Mouse (Mus musculus) liver, embryonic 14.5 days (tissue): ENCODE data around the gene Bbs1. TPM values are rescaled to one million over a fixed set of nuclear protein-coding genes. Genes with fewer than 3 reads are reported as not detected.

Experiments
- ATAC-seq: fragments of 200-750 bp; cut with Nextera tagmentation; 2 replicates; pipeline ENCODE4 v1.8.0; 2017; ENCODE audit warnings: moderate number of reproducible peaks, mild to moderate bottlenecking, moderate library complexity; ENCODE audit not compliant: insufficient read depth
- DNase-seq, 3 experiments: peaks; one replicate each; pipeline ENCODE4 v3.0.0-alpha.2; 2012 to 2013; ENCODE audit warnings: low read depth in 3 of 3, low spot score in 3 of 3
- H3K27ac ChIP-seq: fragments of 300-500 bp; sonication (generic); 2 replicates; pipeline ENCODE4 v1.5.1; 2014; ENCODE audit warnings: moderate library complexity, mild to moderate bottlenecking, control low read depth, inconsistent platforms
- H3K27me3 ChIP-seq: fragments of 300-500 bp; sonication (generic); 2 replicates; pipeline ENCODE4 v1.6.1; 2014; ENCODE audit warnings: mild to moderate bottlenecking, low read length, moderate library complexity; ENCODE audit not compliant: control insufficient read depth, insufficient read depth
- H3K36me3 ChIP-seq: fragments of 300-500 bp; sonication (generic); replicated peaks from 2 replicates; pipeline ENCODE4 v1.6.1; 2014; ENCODE audit warnings: low read depth; ENCODE audit not compliant: control insufficient read depth, insufficient read depth
- H3K4me1 ChIP-seq, 2 experiments: fragments of 200-500 bp in 1 of 2; fragments of 300-500 bp in 1 of 2; sonication (generic) in 1 of 2; replicated peaks; 2 replicates each; pipeline ENCODE4 v1.6.1; 2012 to 2014; ENCODE audit warnings: antibody characterized with exemption in 1 of 2, inconsistent platforms in 1 of 2, low read length in 1 of 2; ENCODE audit not compliant: control insufficient read depth in 2 of 2, insufficient read depth in 2 of 2
- H3K4me2 ChIP-seq: fragments of 300-500 bp; sonication (generic); 2 replicates; pipeline ENCODE4 v1.6.1; 2014; ENCODE audit warnings: low read depth, mild to moderate bottlenecking, control low read depth, moderate library complexity
- H3K4me3 ChIP-seq, 2 experiments: fragments of 200-500 bp in 1 of 2; fragments of 300-500 bp in 1 of 2; sonication (generic) in 1 of 2; 2 replicates each; pipeline ENCODE4 v1.5.1; 2012 to 2014; ENCODE audit warnings: low read depth in 2 of 2, low read length in 2 of 2, mild to moderate bottlenecking in 2 of 2, control low read depth in 1 of 2, inconsistent platforms in 1 of 2, moderate library complexity in 1 of 2; ENCODE audit not compliant: insufficient read depth in 1 of 2
- H3K9ac ChIP-seq: fragments of 300-500 bp; sonication (generic); replicated peaks from 2 replicates; pipeline ENCODE4 v1.6.1; 2014; ENCODE audit warnings: mild to moderate bottlenecking, control low read depth, moderate library complexity
- H3K9me3 ChIP-seq: fragments of 300-500 bp; sonication (generic); 2 replicates; pipeline ENCODE4 v1.6.1; 2016; ENCODE audit warnings: low read length, mixed read lengths; ENCODE audit not compliant: control insufficient read depth
- CTCF ChIP-seq: IDR thresholded peaks from 2 replicates; pipeline ENCODE4 v1.5.1; 2016; ENCODE audit warnings: antibody characterized with exemption, low read depth, control low read depth
- EP300 ChIP-seq: IDR thresholded peaks from 2 replicates; pipeline ENCODE4 v1.6.1; 2016; ENCODE audit warnings: antibody characterized with exemption, low read depth
- WGBS: fragments of 180-500 bp; shearing (Covaris S2); extraction: QIAGEN DNeasy Blood & Tissue Kit; methylation state at CpG from one replicate; pipeline ENCODE4 v1.1.7; 2014; ENCODE audit not compliant: insufficient replicate concordance; 5-methylcytosine and 5-hydroxymethylcytosine counted together
- polyA plus RNA-seq, 2 experiments: library from polyadenylated mRNA; depleted of rRNA in 1 of 2; stranded (reverse) in 1 of 2; unstranded in 1 of 2; fragments of >200 nt; fragmentation: Nextera tagmentation in 1 of 2; extraction: Ambion mirVana in 1 of 2; gene quantifications; 2 replicates each; pipeline versions ENCODE4 v1.2.1 to v1.2.3; 2012 to 2014

The Bbs1 gene
- polyA plus RNA-seq, 2 experiments = 0.27 to 1.2 TPM

DNA sequence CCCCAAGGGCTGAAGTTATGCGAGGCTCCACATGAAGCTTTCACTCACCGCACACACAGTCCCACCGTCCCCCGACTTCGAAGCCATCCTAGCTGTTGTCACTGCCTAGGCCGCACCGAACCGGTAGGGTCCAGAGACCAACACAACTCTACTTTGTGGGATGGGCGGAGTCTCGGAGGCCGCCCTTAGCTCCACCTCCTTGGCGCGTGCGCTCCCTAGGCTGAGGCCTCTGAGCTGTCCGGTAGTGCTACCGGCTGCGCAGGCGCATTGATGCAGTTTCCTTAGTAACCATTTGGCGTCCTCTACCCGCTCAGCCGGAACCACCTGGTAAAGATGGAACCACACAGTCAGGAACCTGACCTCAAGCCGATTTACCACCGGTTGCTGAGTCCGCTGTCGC is 67.3 kb downstream of the Bbs1 start, which contains the start of the genes Ccs and Ccdc87:
TSS of gene Ccs (minus strand) at position 184 of the 400 bp plus-strand sequence.
TSS of gene Ccdc87 (plus strand) at position 218 of the 400 bp plus-strand sequence.
- WGBS = 1% methylated on average over 25 of the region's 25 CpGs
- TF ChIP-seq EP300 (no peak), CTCF (peak; percentile 43; the same call in 1 of the 2 replicates)
- Histone ChIP-seq H3K4me1 (peaks cover 13 to 15% of the 10 kb centered on the region in 2 experiments), H3K27me3 (peaks cover 21% of the 10 kb centered on the region), H3K4me3 (peak within 1 kb of the TSS; percentile 72 to 80), H3K4me2 (peak within 1 kb of the TSS; percentile 69), H3K36me3 (no peaks in the 10 kb centered on the region), H3K27ac (peak within 1 kb of the TSS; percentile 64), H3K9me3 (no peaks in the 10 kb centered on the region), H3K9ac (peak within 1 kb of the TSS; percentile 84)
- ATAC-seq (peak; percentile 97), DNase-seq (peak; percentile 92 to 93 (median 93))

GRCm38 (mm10) chr19:4838526-4839140 is 67.8 kb downstream of the Bbs1 start:
- Histone ChIP-seq H3K4me2 (peak overlapping the region; percentile 69), H3K27ac (peak overlapping the region; percentile 64), H3K9ac (peak overlapping the region; percentile 84), H3K36me3 (no peaks in the 10 kb centered on the region), H3K4me3 (peak overlapping the region; percentile 72 to 80), H3K4me1 (peaks cover 13 to 15% of the 10 kb centered on the region in 2 experiments), H3K27me3 (peaks cover 21% of the 10 kb centered on the region), H3K9me3 (no peaks in the 10 kb centered on the region)
- TF ChIP-seq CTCF (no peak), EP300 (no peak)
- WGBS = 29% methylated on average over 10 of the region's 10 CpGs
- DNase-seq = no peak
- ATAC-seq = peak; percentile 49

DNA sequence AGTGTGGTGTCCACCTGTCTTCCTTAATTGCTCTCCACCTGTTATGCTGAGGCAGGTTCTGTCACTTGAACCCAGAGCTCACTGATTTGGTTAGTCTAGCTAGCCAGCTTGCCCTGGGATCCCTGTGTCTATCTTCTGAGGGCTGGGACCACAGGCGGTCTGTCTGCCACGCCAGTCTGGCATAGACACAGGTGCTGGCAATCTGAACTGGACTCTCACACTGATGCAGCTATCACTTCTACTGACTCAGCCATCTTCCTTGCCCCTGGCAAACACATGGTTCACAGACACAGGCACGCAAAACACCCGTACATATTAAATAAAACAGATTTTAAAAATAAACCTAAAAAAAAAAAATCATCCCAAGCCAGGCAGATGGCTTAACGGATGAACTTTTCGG is 69.4 kb downstream of the Bbs1 start:
- no peak overlapping the region for H3K4me2 ChIP-seq
- 84% methylated on average over 6 of the region's 6 CpGs for WGBS
- H3K4me1 ChIP-seq = peaks cover 13 to 15% of the 10 kb centered on the region in 2 experiments
- no peak for ATAC-seq
- TF ChIP-seq EP300 (no peak), CTCF (no peak)
- H3K9me3 ChIP-seq = no peaks in the 10 kb centered on the region
- no peak for DNase-seq
- H3K27ac ChIP-seq = no peak overlapping the region
- H3K4me3 ChIP-seq = no peak overlapping the region
- H3K27me3 ChIP-seq = peaks cover 21% of the 10 kb centered on the region
- H3K9ac ChIP-seq = no peak overlapping the region
- H3K36me3 ChIP-seq = no peaks in the 10 kb centered on the region

Other genes with a start within 250 kb of the Bbs1 start
- 0.01 and 0.20 TPM in 2 replicates for gene Gm960, start 208.0 kb downstream of the Bbs1 start, polyA plus RNA-seq (2012; rRNA removed)
- gene Gm960, start 208.0 kb downstream of the Bbs1 start, polyA plus RNA-seq (2014; fragmentation: Nextera tagmentation; extraction: Ambion mirVana) = 0.75 TPM in 1 of 2 replicates, not detected in the other
- gene Sptbn2, start 195.5 kb downstream of the Bbs1 start, polyA plus RNA-seq (2012; rRNA removed) = 0.04 and 0.08 TPM in 2 replicates
- gene Sptbn2, start 195.5 kb downstream of the Bbs1 start, polyA plus RNA-seq (2014; fragmentation: Nextera tagmentation; extraction: Ambion mirVana) = 0.03 and 0.15 TPM in 2 replicates
- gene Rbm4b, start 150.1 kb downstream of the Bbs1 start, polyA plus RNA-seq (2012; rRNA removed) = 3.3 and 3.4 TPM in 2 replicates
- 8.4 and 9.5 TPM in 2 replicates for gene Rbm4b, start 150.1 kb downstream of the Bbs1 start, polyA plus RNA-seq (2014; fragmentation: Nextera tagmentation; extraction: Ambion mirVana)
- 23.8 and 27.9 TPM in 2 replicates for gene Rbm4, start 112.7 kb downstream of the Bbs1 start, polyA plus RNA-seq (2012; rRNA removed)
- gene Rbm4, start 112.7 kb downstream of the Bbs1 start, polyA plus RNA-seq (2014; fragmentation: Nextera tagmentation; extraction: Ambion mirVana) = 22.1 and 24.3 TPM in 2 replicates
- 10.7 and 15.1 TPM in 2 replicates for gene Gm21992, start 95.0 kb downstream of the Bbs1 start, polyA plus RNA-seq (2012; rRNA removed)
- 8.6 and 9.5 TPM in 2 replicates for gene Gm21992, start 95.0 kb downstream of the Bbs1 start, polyA plus RNA-seq (2014; fragmentation: Nextera tagmentation; extraction: Ambion mirVana)
- gene Rbm14, start 95.0 kb downstream of the Bbs1 start, polyA plus RNA-seq (2012; rRNA removed) = 23.9 and 27.1 TPM in 2 replicates
- gene Rbm14, start 95.0 kb downstream of the Bbs1 start, polyA plus RNA-seq (2014; fragmentation: Nextera tagmentation; extraction: Ambion mirVana) = 30.3 and 35.7 TPM in 2 replicates
- 24.0 and 38.1 TPM in 2 replicates for gene Ccs, start 67.3 kb downstream of the Bbs1 start, polyA plus RNA-seq (2012; rRNA removed)
- gene Ccs, start 67.3 kb downstream of the Bbs1 start, polyA plus RNA-seq (2014; fragmentation: Nextera tagmentation; extraction: Ambion mirVana) = 35.4 and 41.2 TPM in 2 replicates
- 0.01 and 0.02 TPM in 2 replicates for gene Ccdc87, start 67.3 kb downstream of the Bbs1 start, polyA plus RNA-seq (2012; rRNA removed)
- gene Ccdc87, start 67.3 kb downstream of the Bbs1 start, polyA plus RNA-seq (2014; fragmentation: Nextera tagmentation; extraction: Ambion mirVana) = not detected in 2 replicates
- gene Ctsf, start 51.5 kb downstream of the Bbs1 start, polyA plus RNA-seq (2012; rRNA removed) = 18.5 and 20.8 TPM in 2 replicates
- gene Ctsf, start 51.5 kb downstream of the Bbs1 start, polyA plus RNA-seq (2014; fragmentation: Nextera tagmentation; extraction: Ambion mirVana) = 30.6 and 32.8 TPM in 2 replicates
- 0.18 and 0.33 TPM in 2 replicates for gene Actn3, start 28.7 kb downstream of the Bbs1 start, polyA plus RNA-seq (2012; rRNA removed)
- 0.28 TPM in 2 replicates for gene Actn3, start 28.7 kb downstream of the Bbs1 start, polyA plus RNA-seq (2014; fragmentation: Nextera tagmentation; extraction: Ambion mirVana)
- gene Zdhhc24, start 28.0 kb downstream of the Bbs1 start, polyA plus RNA-seq (2012; rRNA removed) = 16.5 and 17.2 TPM in 2 replicates
- 6.8 and 6.9 TPM in 2 replicates for gene Zdhhc24, start 28.0 kb downstream of the Bbs1 start, polyA plus RNA-seq (2014; fragmentation: Nextera tagmentation; extraction: Ambion mirVana)
- gene Dpp3, start 21.7 kb upstream of the Bbs1 start, polyA plus RNA-seq (2012; rRNA removed) = 22.4 and 28.0 TPM in 2 replicates
- gene Dpp3, start 21.7 kb upstream of the Bbs1 start, polyA plus RNA-seq (2014; fragmentation: Nextera tagmentation; extraction: Ambion mirVana) = 37.0 and 39.9 TPM in 2 replicates
- gene Peli3, start 36.5 kb upstream of the Bbs1 start, polyA plus RNA-seq (2012; rRNA removed) = 0.03 and 0.06 TPM in 2 replicates
- gene Peli3, start 36.5 kb upstream of the Bbs1 start, polyA plus RNA-seq (2014; fragmentation: Nextera tagmentation; extraction: Ambion mirVana) = 0.24 TPM in 1 of 2 replicates, not detected in the other
- gene Mrpl11, start 55.5 kb upstream of the Bbs1 start, polyA plus RNA-seq (2012; rRNA removed) = 17.8 and 31.8 TPM in 2 replicates
- 64.7 and 66.2 TPM in 2 replicates for gene Mrpl11, start 55.5 kb upstream of the Bbs1 start, polyA plus RNA-seq (2014; fragmentation: Nextera tagmentation; extraction: Ambion mirVana)
- gene Npas4, start 83.7 kb upstream of the Bbs1 start, polyA plus RNA-seq (2012; rRNA removed) = 0.11 and 0.12 TPM in 2 replicates
- gene Npas4, start 83.7 kb upstream of the Bbs1 start, polyA plus RNA-seq (2014; fragmentation: Nextera tagmentation; extraction: Ambion mirVana) = not detected in 2 replicates
- gene Slc29a2, start 117.2 kb upstream of the Bbs1 start, polyA plus RNA-seq (2012; rRNA removed) = 2.5 and 3.8 TPM in 2 replicates
- gene Slc29a2, start 117.2 kb upstream of the Bbs1 start, polyA plus RNA-seq (2014; fragmentation: Nextera tagmentation; extraction: Ambion mirVana) = 0.76 and 0.96 TPM in 2 replicates
- gene B4gat1, start 132.2 kb upstream of the Bbs1 start, polyA plus RNA-seq (2012; rRNA removed) = 3.4 and 4.2 TPM in 2 replicates
- 6.5 TPM in 2 replicates for gene B4gat1, start 132.2 kb upstream of the Bbs1 start, polyA plus RNA-seq (2014; fragmentation: Nextera tagmentation; extraction: Ambion mirVana)
- gene AC124502.3, start 132.3 kb upstream of the Bbs1 start, polyA plus RNA-seq (2012; rRNA removed) = 0.19 and 0.29 TPM in 2 replicates
- gene AC124502.3, start 132.3 kb upstream of the Bbs1 start, polyA plus RNA-seq (2014; fragmentation: Nextera tagmentation; extraction: Ambion mirVana) = 0.13 and 0.59 TPM in 2 replicates
- 17.3 and 19.9 TPM in 2 replicates for gene Brms1, start 134.7 kb upstream of the Bbs1 start, polyA plus RNA-seq (2012; rRNA removed)
- gene Brms1, start 134.7 kb upstream of the Bbs1 start, polyA plus RNA-seq (2014; fragmentation: Nextera tagmentation; extraction: Ambion mirVana) = 24.5 and 26.4 TPM in 2 replicates
- gene Rin1, start 143.9 kb upstream of the Bbs1 start, polyA plus RNA-seq (2012; rRNA removed) = 0.42 and 0.54 TPM in 2 replicates
- gene Rin1, start 143.9 kb upstream of the Bbs1 start, polyA plus RNA-seq (2014; fragmentation: Nextera tagmentation; extraction: Ambion mirVana) = 0.13 and 0.28 TPM in 2 replicates
- 1.7 and 2.0 TPM in 2 replicates for gene Cd248, start 161.4 kb upstream of the Bbs1 start, polyA plus RNA-seq (2012; rRNA removed)
- 2.8 and 3.4 TPM in 2 replicates for gene Cd248, start 161.4 kb upstream of the Bbs1 start, polyA plus RNA-seq (2014; fragmentation: Nextera tagmentation; extraction: Ambion mirVana)
- 0.18 and 0.21 TPM in 2 replicates for gene Tmem151a, start 178.9 kb upstream of the Bbs1 start, polyA plus RNA-seq (2012; rRNA removed)
- 0.25 and 0.28 TPM in 2 replicates for gene Tmem151a, start 178.9 kb upstream of the Bbs1 start, polyA plus RNA-seq (2014; fragmentation: Nextera tagmentation; extraction: Ambion mirVana)
- 34.7 and 37.0 TPM in 2 replicates for gene Yif1a, start 181.9 kb upstream of the Bbs1 start, polyA plus RNA-seq (2012; rRNA removed)
- gene Yif1a, start 181.9 kb upstream of the Bbs1 start, polyA plus RNA-seq (2014; fragmentation: Nextera tagmentation; extraction: Ambion mirVana) = 58.6 and 60.0 TPM in 2 replicates
- gene Cnih2, start 191.9 kb upstream of the Bbs1 start, polyA plus RNA-seq (2012; rRNA removed) = 0.63 and 1.0 TPM in 2 replicates
- 0.50 and 0.73 TPM in 2 replicates for gene Cnih2, start 191.9 kb upstream of the Bbs1 start, polyA plus RNA-seq (2014; fragmentation: Nextera tagmentation; extraction: Ambion mirVana)
- 50.6 and 58.8 TPM in 2 replicates for gene Rab1b, start 200.4 kb upstream of the Bbs1 start, polyA plus RNA-seq (2012; rRNA removed)
- gene Rab1b, start 200.4 kb upstream of the Bbs1 start, polyA plus RNA-seq (2014; fragmentation: Nextera tagmentation; extraction: Ambion mirVana) = 76.2 and 84.8 TPM in 2 replicates
- gene Klc2, start 211.9 kb upstream of the Bbs1 start, polyA plus RNA-seq (2012; rRNA removed) = 2.3 and 3.5 TPM in 2 replicates
- 1.3 and 1.6 TPM in 2 replicates for gene Klc2, start 211.9 kb upstream of the Bbs1 start, polyA plus RNA-seq (2014; fragmentation: Nextera tagmentation; extraction: Ambion mirVana)